In the genomic region with DNA sequence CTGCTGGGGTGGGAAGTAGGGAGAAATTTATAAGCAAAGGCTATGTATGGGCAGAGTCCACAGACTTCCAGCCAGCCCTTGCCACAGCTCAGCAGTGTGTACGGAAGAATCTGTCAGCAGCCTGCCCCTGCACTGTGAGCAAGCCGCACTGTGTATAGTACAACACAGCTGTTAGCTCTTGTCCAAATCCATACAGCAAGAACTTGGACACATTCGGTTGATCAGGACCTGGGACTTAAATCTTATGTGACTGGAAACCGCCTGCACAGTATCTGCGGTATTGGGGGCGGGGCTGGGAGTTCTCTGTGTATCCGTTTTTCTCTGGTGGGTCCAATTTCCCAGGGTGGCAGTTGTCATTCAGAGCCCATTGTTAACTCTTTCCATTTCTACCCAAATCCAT, we compare ENCODE assay signal across 8 mouse cellular contexts.
DNase-seq lines count a peak whose midpoint lies in the region; ATAC-seq lines count a peak whose summit lies in the region.

No protein-coding gene starts in this region.

- no peaks in the 10 kb centered on the region for H3K27me3 ChIP-seq in heart, embryonic 11.5 days (ENCODE audit: control insufficient read depth, insufficient read depth, low read length)
- no peaks in the 10 kb centered on the region for H3K27me3 ChIP-seq in heart, embryonic 16.5 days (ENCODE audit: control insufficient read depth, insufficient read depth, low read length)
- H3K27me3 ChIP-seq in liver, embryonic 11.5 days (replicated peaks; ENCODE audit: control insufficient read depth, insufficient read depth, low read length), result no peaks in the 10 kb centered on the region

- no peak overlapping the region for H3K9ac ChIP-seq in heart, embryonic 11.5 days (ENCODE audit: low read depth, low read length)
- peak overlapping the region; percentile 48 for H3K9ac ChIP-seq in heart, embryonic 16.5 days (ENCODE audit: low read length)
- no peak overlapping the region for H3K9ac ChIP-seq in liver, embryonic 11.5 days (ENCODE audit: low read depth, low read length)

- peak overlapping the region; percentile 74 for H3K27ac ChIP-seq in heart, embryonic 11.5 days (ENCODE audit: low read depth, low read length)
- H3K27ac ChIP-seq in heart, embryonic 16.5 days (ENCODE audit: low read length), result peak overlapping the region; percentile 92
- H3K27ac ChIP-seq in liver, embryonic 11.5 days (ENCODE audit: low read depth, low read length), result peak overlapping the region; percentile 70

- no peak overlapping the region for H3K4me3 ChIP-seq in heart, embryonic 11.5 days (ENCODE audit: low read depth, low read length)
- no peak overlapping the region for H3K4me3 ChIP-seq in heart, embryonic 16.5 days (ENCODE audit: low read length)
- H3K4me3 ChIP-seq in liver, embryonic 11.5 days (ENCODE audit: low read depth, low read length), result no peak overlapping the region

- no peak for DNase-seq in heart, postnatal 14 days
- DNase-seq in CD4-positive, CD25-positive, alpha-beta regulatory T cell, adult 2 months (ENCODE audit: low read depth, low spot score), result peak; percentile 48
- no peak for DNase-seq in liver, embryonic 11.5 days (ENCODE audit: low spot score)
- peak; percentile 43 for DNase-seq in thymus, postnatal 0 days (ENCODE audit: low spot score)
- no peak for DNase-seq in natural killer cell, adult 2 months (ENCODE audit: low spot score in 2 of 2)
- no peak for DNase-seq in gastrocnemius, postnatal 25 days

- H3K4me2 ChIP-seq in heart, embryonic 11.5 days, result peak overlapping the region; percentile 22; the same call in 1 of the 2 replicates
- H3K4me2 ChIP-seq in heart, embryonic 16.5 days (ENCODE audit: low read depth, low read length), result peak overlapping the region; percentile 29
- H3K4me2 ChIP-seq in liver, embryonic 11.5 days, result no peak overlapping the region

- peaks cover 79% of the 10 kb centered on the region for H3K4me1 ChIP-seq in heart, embryonic 11.5 days (ENCODE audit: control insufficient read depth, insufficient read depth, low read length)
- peaks cover 62% of the 10 kb centered on the region for H3K4me1 ChIP-seq in heart, embryonic 16.5 days (ENCODE audit: control insufficient read depth, insufficient read depth, low read length)
- peaks cover 59% of the 10 kb centered on the region for H3K4me1 ChIP-seq in liver, embryonic 11.5 days (replicated peaks; ENCODE audit: control insufficient read depth, insufficient read depth, low read length)

- H3K36me3 ChIP-seq in heart, embryonic 11.5 days (ENCODE audit: control insufficient read depth, insufficient read depth, low read length), result no peaks in the 10 kb centered on the region
- H3K36me3 ChIP-seq in heart, embryonic 16.5 days (ENCODE audit: control insufficient read depth, insufficient read depth), result no peaks in the 10 kb centered on the region
- no peaks in the 10 kb centered on the region for H3K36me3 ChIP-seq in liver, embryonic 11.5 days (ENCODE audit: control insufficient read depth, insufficient read depth, low read length)

- WGBS in heart, embryonic 11.5 days (ENCODE audit: insufficient replicate concordance), result 23% methylated on average over 7 of the region's 7 CpGs
- 16% methylated on average over 7 of the region's 7 CpGs for WGBS in heart, embryonic 16.5 days
- 43% methylated on average over 7 of the region's 7 CpGs for whole genome bisulfite sequencing in liver, embryonic 11.5 days

- intact Hi-C loops in heart, postnatal 14 days (cut with DNase I), result loop anchor here (2.0 kb wide), 1 partner anchor 20 kb away; no protein-coding TSS in a partner anchor

- H3K9me3 ChIP-seq in heart, embryonic 11.5 days (replicated peaks; ENCODE audit: control insufficient read depth, low read length), result no peaks in the 10 kb centered on the region
- no peaks in the 10 kb centered on the region for H3K9me3 ChIP-seq in heart, embryonic 16.5 days (replicated peaks; ENCODE audit: control insufficient read depth, low read length)
- no peaks in the 10 kb centered on the region for H3K9me3 ChIP-seq in liver, embryonic 11.5 days (ENCODE audit: control insufficient read depth, low read length)

- ATAC-seq in heart, embryonic 11.5 days (replicated peaks; ENCODE audit: insufficient number of reproducible peaks, low FRiP score, low TSS enrichment), result peak; percentile 75; the same call in 1 of the 2 replicates
- ATAC-seq in heart, embryonic 16.5 days (replicated peaks; ENCODE audit: extremely low read depth, insufficient read depth, low FRiP score), result peak; percentile 31; the same call in 1 of the 2 replicates
- ATAC-seq in liver, embryonic 11.5 days (replicated peaks; ENCODE audit: low FRiP score), result no peak

Comparison
In these comparisons a context has a peak if more than half of its experiments do, and no peak if none do; other contexts are left out.
1. DNase-seq: peak in CD4-positive, CD25-positive, alpha-beta regulatory T cell, adult 2 months (single experiment) and thymus, postnatal 0 days (single experiment); none in heart, postnatal 14 days (0 of 2), liver, embryonic 11.5 days (single experiment), natural killer cell, adult 2 months (0 of 2) and gastrocnemius, postnatal 25 days (single experiment).
2. Peak in every context shown above with its lines, with median percentiles within 50 percentile points of each other: H3K27ac ChIP-seq.